Mouse (Mus musculus): ENCODE measurements around the gene Phactr3. TPM values are rescaled to one million over a fixed set of nuclear protein-coding genes. Genes with fewer than 3 reads are reported as not detected.

The Phactr3 gene
- polyA plus RNA-seq, 1 experiment from 2014 or later: 1.8 TPM

Other genes with a start within 250 kb of the Phactr3 start
- 4.6 and 6.2 TPM in 2 replicates for gene Gm14327, start 221.9 kb upstream of the Phactr3 start, polyA plus RNA-seq (2014; fragmentation: Nextera tagmentation; extraction: Ambion mirVana)
- gene Zfp972, start 193.4 kb upstream of the Phactr3 start, polyA plus RNA-seq (2014; fragmentation: Nextera tagmentation; extraction: Ambion mirVana): not detected in 2 replicates
- 19.1 and 24.0 TPM in 2 replicates for gene Gm14326, start 161.7 kb upstream of the Phactr3 start, polyA plus RNA-seq (2014; fragmentation: Nextera tagmentation; extraction: Ambion mirVana)
- 12.7 and 12.9 TPM in 2 replicates for gene Zfp971, start 95.7 kb upstream of the Phactr3 start, polyA plus RNA-seq (2014; fragmentation: Nextera tagmentation; extraction: Ambion mirVana)
- 17.1 and 19.0 TPM in 2 replicates for gene Zfp931, start 40.5 kb upstream of the Phactr3 start, polyA plus RNA-seq (2014; fragmentation: Nextera tagmentation; extraction: Ambion mirVana)